In the genomic region with DNA sequence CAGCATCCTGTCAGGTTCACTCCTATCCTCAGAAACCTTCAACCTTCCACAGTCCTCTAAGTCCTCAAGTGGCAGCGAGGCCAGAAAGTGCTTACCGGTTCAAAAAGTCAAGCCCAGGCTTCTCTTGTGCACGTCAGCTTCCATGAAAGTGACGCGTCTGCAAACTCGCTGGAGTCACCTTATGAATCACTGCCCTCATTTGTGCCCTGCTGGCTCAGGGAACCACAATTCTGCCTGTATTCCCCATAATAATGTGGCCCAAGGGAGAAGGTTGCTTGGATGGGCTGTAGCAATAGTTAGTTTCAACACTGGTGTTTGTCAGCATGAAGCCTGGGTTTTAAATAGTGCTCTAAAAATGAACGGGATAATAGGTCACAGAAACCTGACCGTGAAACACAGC, we compare ENCODE assay signal across 22 mouse cellular contexts.
DNase-seq lines count a peak whose midpoint lies in the region; ATAC-seq and TF ChIP-seq lines count a peak whose summit lies in the region.
"Had no signal": no experiment of that assay in that cellular context is flagged by ENCODE, and none has a peak within 500 bp of the region (broad histone marks: within the 10 kb centered on the region; RNA-seq: fewer than 3 reads in every experiment).

No protein-coding gene starts in this region.

- no peaks in the 10 kb centered on the region for H3K79me2 ChIP-seq in C2C12 (ENCODE audit: control insufficient read depth, insufficient read depth)

- TF ChIP-seq CTCF in C2C12 (IDR thresholded peaks at IDR 0.05; ENCODE audit: control insufficient read depth, insufficient read depth, insufficient read length), result no peak

- no peaks in the 10 kb centered on the region for H3K27me3 ChIP-seq in kidney, embryonic 15.5 days
- H3K27me3 ChIP-seq in C2C12 (ENCODE audit: control insufficient read depth, insufficient read depth, insufficient read length), result no peaks in the 10 kb centered on the region
- H3K27me3 ChIP-seq: heart, embryonic 15.5 days; intestine, embryonic 15.5 days; liver, embryonic 13.5 days; megakaryocyte, embryonic 14.5 days had no signal

- no peaks in the 10 kb centered on the region for H3K79me3 ChIP-seq in C2C12 (ENCODE audit: low read depth)

- no peaks in the 10 kb centered on the region for H3K9me3 ChIP-seq in kidney, embryonic 15.5 days (replicated peaks)
- H3K9me3 ChIP-seq: forebrain, embryonic 10.5 days; heart, embryonic 15.5 days; intestine, embryonic 15.5 days; liver, embryonic 13.5 days had no signal

- ATAC-seq in kidney, embryonic 15.5 days (replicated peaks; ENCODE audit: low FRiP score), result no peak
- ATAC-seq: forebrain, embryonic 16.5 days; hindbrain, embryonic 16.5 days; intestine, embryonic 15.5 days had no signal

- no peak overlapping the region for H3K4me3 ChIP-seq in kidney, embryonic 15.5 days (replicated peaks)
- no peak overlapping the region for H3K4me3 ChIP-seq in C2C12 (ENCODE audit: insufficient read depth, poor library complexity, severe bottlenecking)
- H3K4me3 ChIP-seq: forebrain, embryonic 10.5 days; heart, embryonic 15.5 days; intestine, embryonic 15.5 days; liver, embryonic 13.5 days; megakaryocyte, embryonic 14.5 days had no signal

- 76% methylated on average over 8 of the region's 8 CpGs for WGBS in kidney, embryonic 15.5 days

- H3K36me3 ChIP-seq in kidney, embryonic 15.5 days, result no peaks in the 10 kb centered on the region
- H3K36me3 ChIP-seq in C2C12 (ENCODE audit: control insufficient read depth, insufficient read depth), result no peaks in the 10 kb centered on the region
- H3K36me3 ChIP-seq: forebrain, embryonic 10.5 days; heart, embryonic 15.5 days; intestine, embryonic 15.5 days; liver, embryonic 13.5 days had no signal

- peaks cover 10% of the 10 kb centered on the region for H3K4me1 ChIP-seq in kidney, embryonic 15.5 days
- H3K4me1 ChIP-seq: liver, embryonic 13.5 days; megakaryocyte, embryonic 14.5 days had no signal

- no peak overlapping the region for H3K27ac ChIP-seq in kidney, embryonic 15.5 days
- H3K27ac ChIP-seq: heart, embryonic 15.5 days; intestine, embryonic 15.5 days; liver, embryonic 13.5 days had no signal

- H3K4me2 ChIP-seq in kidney, embryonic 15.5 days, result no peak overlapping the region
- H3K4me2 ChIP-seq: heart, embryonic 15.5 days; intestine, embryonic 15.5 days; liver, embryonic 13.5 days; lung, embryonic 14.5 days had no signal

- DNase-seq in adrenal gland, postnatal 10 days, result peak; percentile 51
- DNase-seq in adrenal gland, postnatal 25 days, result no peak
- peak; percentile 8 to 9 for DNase-seq in kidney, postnatal 36 days
- DNase-seq in adrenal gland, postnatal 36 days, result peak; percentile 18 to 38
- DNase-seq in frontal cortex, adult 2 months (ENCODE audit: extremely low spot score in 1 of 2, low spot score in 1 of 2), result no peak
- DNase-seq in neural tube, embryonic 10.5 days (ENCODE audit: extremely low spot score, low spot score), result no peak
- DNase-seq: B cell, adult 2 months; cerebellum, adult 18-20 months; cerebellum, postnatal 14 days; gastrocnemius, postnatal 36 days; heart, postnatal 36 days; kidney, postnatal 10 days; liver, embryonic 13.5 days; lung, embryonic 14.5 days had no signal

- H3ac ChIP-seq in C2C12 (ENCODE audit: control insufficient read depth, insufficient read length, low read depth), result no peak overlapping the region

- no peak overlapping the region for H3K9ac ChIP-seq in kidney, embryonic 15.5 days
- H3K9ac ChIP-seq: heart, embryonic 15.5 days; intestine, embryonic 15.5 days; liver, embryonic 13.5 days; lung, embryonic 14.5 days had no signal

TF ChIP-seq in C2C12, 6 proteins besides CTCF, POLR2A, EP300 and RAD21:
- TF ChIP-seq FOSL1 (IDR thresholded peaks at IDR 0.05; ENCODE audit: insufficient read depth, low read length, poor library complexity, severe bottlenecking), result no peak
- peak; percentile 44 for TF ChIP-seq CEBPB (IDR thresholded peaks at IDR 0.05; ENCODE audit: low read depth)

Comparison
In these comparisons a context has a peak if more than half of its experiments do, and no peak if none do; other contexts are left out.
1. DNase-seq: peak in adrenal gland, postnatal 10 days (single experiment), kidney, postnatal 36 days (2 of 2) and adrenal gland, postnatal 36 days (2 of 2); none in adrenal gland, postnatal 25 days (single experiment), frontal cortex, adult 2 months (0 of 2) and neural tube, embryonic 10.5 days (single experiment).